Mouse (Mus musculus) hindbrain, embryonic 15.5 days (tissue): ENCODE results near the gene Fbxo33. TPM values are rescaled to one million over a fixed set of nuclear protein-coding genes. Genes with fewer than 3 reads are reported as not detected.
A peak's percentile ranks its signal among the peaks of the same experiment; 100 is the strongest.

Source experiments
- ATAC-seq: fragments of 200-750 bp; cut with Nextera tagmentation; 2 replicates; pipeline ENCODE4 v1.8.0; 2017; ENCODE audit warnings: low read depth, moderate number of reproducible peaks, moderate TSS enrichment; ENCODE audit not compliant: low FRiP score
- H3K27ac ChIP-seq: fragments of 300-500 bp; sonication (generic); replicated peaks from 2 replicates; pipeline ENCODE4 v1.5.1; 2015; ENCODE audit warnings: mild to moderate bottlenecking, inconsistent platforms
- H3K27me3 ChIP-seq: fragments of 300-500 bp; sonication (generic); 2 replicates; pipeline ENCODE4 v1.6.1; 2015; ENCODE audit warnings: control low read depth, inconsistent platforms
- H3K36me3 ChIP-seq: fragments of 300-500 bp; sonication (generic); 2 replicates; pipeline ENCODE4 v1.6.1; 2015; ENCODE audit warnings: control low read depth, inconsistent platforms
- H3K4me1 ChIP-seq: fragments of 300-500 bp; sonication (generic); replicated peaks from 2 replicates; pipeline ENCODE4 v1.6.1; 2015; ENCODE audit warnings: control low read depth, inconsistent platforms
- H3K4me2 ChIP-seq: fragments of 300-500 bp; sonication (generic); 2 replicates; pipeline ENCODE4 v1.6.1; 2015; ENCODE audit warnings: moderate library complexity, mild to moderate bottlenecking, inconsistent platforms
- H3K4me3 ChIP-seq: fragments of 300-500 bp; sonication (generic); 2 replicates; pipeline ENCODE4 v1.5.1; 2015; ENCODE audit warnings: mild to moderate bottlenecking, inconsistent platforms
- H3K9ac ChIP-seq: fragments of 300-500 bp; sonication (generic); 2 replicates; pipeline ENCODE4 v1.6.1; 2015; ENCODE audit warnings: inconsistent platforms
- H3K9me3 ChIP-seq: fragments of 300-500 bp; sonication (generic); 2 replicates; pipeline ENCODE4 v1.6.1; 2016; ENCODE audit warnings: control low read depth, inconsistent platforms
- WGBS: fragments of 180-500 bp; shearing (Covaris S2); methylation state at CpG from one replicate; pipeline ENCODE4 v1.1.7; 2015; 5-methylcytosine and 5-hydroxymethylcytosine counted together
- microRNA-seq: library from miRNA; unstranded; fragments of <30 nt; microRNA quantifications from one replicate; pipeline ENCODE4, GENCODE M21; 2016
- polyA plus RNA-seq: library from polyadenylated mRNA; unstranded; fragments of >200 nt; fragmentation: Nextera tagmentation; extraction: Ambion mirVana; gene quantifications from 2 replicates; pipeline ENCODE4 v1.2.1, GENCODE M21; 2015

The Fbxo33 gene
- polyA plus RNA-seq, 1 experiment from 2014 or later, result 8.8 TPM

- no peak overlapping the region for H3K4me3 ChIP-seq
- ATAC-seq, result 0 out of 2 replicates have a peak, but pooled peaks have one; percentile 42
- H3K4me2 ChIP-seq, result no peak overlapping the region
- no peak overlapping the region for H3K27ac ChIP-seq
- no peaks in the 10 kb centered on the region for H3K9me3 ChIP-seq
- H3K36me3 ChIP-seq, result peaks cover 21% of the 10 kb centered on the region
- H3K9ac ChIP-seq, result no peak overlapping the region
- H3K4me1 ChIP-seq, result no peaks in the 10 kb centered on the region
- WGBS, result 88% methylated on average over 9 of the region's 9 CpGs
- no peaks in the 10 kb centered on the region for H3K27me3 ChIP-seq
Observed at GRCm38 (mm10) chr12:59194341-59195003, 25.1 kb downstream of the Fbxo33 start.

GRCm38 (mm10) chr12:59193637-59194036, 25.9 kb downstream of the Fbxo33 start:
- Histone ChIP-seq H3K27ac (no peak overlapping the region), H3K9ac (no peak overlapping the region), H3K4me1 (no peaks in the 10 kb centered on the region), H3K36me3 (peaks cover 20% of the 10 kb centered on the region), H3K4me2 (no peak overlapping the region), H3K9me3 (no peaks in the 10 kb centered on the region), H3K4me3 (no peak overlapping the region), H3K27me3 (no peaks in the 10 kb centered on the region)
- ATAC-seq, result no peak
- WGBS, result 89% methylated on average over 3 of the region's 3 CpGs

- Histone ChIP-seq H3K9ac (no peak overlapping the region), H3K27me3 (no peaks in the 10 kb centered on the region), H3K4me2 (no peak overlapping the region), H3K9me3 (no peaks in the 10 kb centered on the region), H3K36me3 (peaks cover 45% of the 10 kb centered on the region), H3K27ac (no peak overlapping the region), H3K4me1 (no peaks in the 10 kb centered on the region), H3K4me3 (no peak overlapping the region)
- WGBS, result 89% methylated on average over 12 of the region's 12 CpGs
- ATAC-seq, result no peak
Observed at GRCm38 (mm10) chr12:59188086-59188682, 31.3 kb downstream of the Fbxo33 start.

- Histone ChIP-seq H3K9ac (no peak overlapping the region), H3K36me3 (peaks cover 53% of the 10 kb centered on the region), H3K27me3 (no peaks in the 10 kb centered on the region), H3K4me3 (no peak overlapping the region), H3K27ac (no peak overlapping the region), H3K4me2 (no peak overlapping the region), H3K4me1 (no peaks in the 10 kb centered on the region), H3K9me3 (no peaks in the 10 kb centered on the region)
- WGBS, result 85% methylated on average over 3 of the region's 3 CpGs
- 0 out of 2 replicates have a peak, but pooled peaks have one; percentile 11 for ATAC-seq
Observed at GRCm38 (mm10) chr12:59177814-59178213, 41.7 kb downstream of the Fbxo33 start.

GRCm38 (mm10) chr12:59169935-59170334, 49.6 kb downstream of the Fbxo33 start:
- no peak overlapping the region for H3K4me3 ChIP-seq
- no peak overlapping the region for H3K4me2 ChIP-seq
- ATAC-seq, result no peak
- H3K4me1 ChIP-seq, result no peaks in the 10 kb centered on the region
- H3K27ac ChIP-seq, result no peak overlapping the region
- H3K9ac ChIP-seq, result no peak overlapping the region
- 91% methylated on average over 4 of the region's 4 CpGs for WGBS
- H3K27me3 ChIP-seq, result no peaks in the 10 kb centered on the region
- no peaks in the 10 kb centered on the region for H3K9me3 ChIP-seq
- peaks cover 25% of the 10 kb centered on the region for H3K36me3 ChIP-seq

GRCm38 (mm10) chr12:59166557-59166956, 53.0 kb downstream of the Fbxo33 start:
- Histone ChIP-seq H3K9ac (no peak overlapping the region), H3K27me3 (no peaks in the 10 kb centered on the region), H3K9me3 (no peaks in the 10 kb centered on the region), H3K27ac (no peak overlapping the region), H3K4me1 (no peaks in the 10 kb centered on the region), H3K4me3 (no peak overlapping the region), H3K4me2 (no peak overlapping the region), H3K36me3 (peaks cover 36% of the 10 kb centered on the region)
- ATAC-seq, result no peak
- 91% methylated on average over 4 of the region's 4 CpGs for WGBS

GRCm38 (mm10) chr12:59164522-59164921, 55.0 kb downstream of the Fbxo33 start:
- H3K9ac ChIP-seq, result no peak overlapping the region
- no peak overlapping the region for H3K4me3 ChIP-seq
- H3K4me1 ChIP-seq, result no peaks in the 10 kb centered on the region
- peaks cover 39% of the 10 kb centered on the region for H3K36me3 ChIP-seq
- H3K27ac ChIP-seq, result no peak overlapping the region
- ATAC-seq, result no peak
- WGBS, result 95% methylated on average over 6 of the region's 6 CpGs
- no peak overlapping the region for H3K4me2 ChIP-seq
- no peaks in the 10 kb centered on the region for H3K9me3 ChIP-seq
- H3K27me3 ChIP-seq, result no peaks in the 10 kb centered on the region

- Histone ChIP-seq H3K4me3 (no peak overlapping the region), H3K27ac (no peak overlapping the region), H3K4me1 (no peaks in the 10 kb centered on the region), H3K36me3 (peaks cover 47% of the 10 kb centered on the region), H3K9me3 (no peaks in the 10 kb centered on the region), H3K27me3 (no peaks in the 10 kb centered on the region), H3K4me2 (no peak overlapping the region), H3K9ac (no peak overlapping the region)
- 97% methylated on average over 2 of the region's 2 CpGs for WGBS
- no peak for ATAC-seq
Observed at GRCm38 (mm10) chr12:59162797-59163196, 56.7 kb downstream of the Fbxo33 start.

- Histone ChIP-seq H3K4me2 (no peak overlapping the region), H3K4me3 (no peak overlapping the region), H3K9me3 (no peaks in the 10 kb centered on the region), H3K4me1 (no peaks in the 10 kb centered on the region), H3K36me3 (peaks cover 56% of the 10 kb centered on the region), H3K9ac (no peak overlapping the region), H3K27me3 (no peaks in the 10 kb centered on the region), H3K27ac (no peak overlapping the region)
- 55% methylated on average over 2 of the region's 2 CpGs for WGBS
- no peak for ATAC-seq
Observed at GRCm38 (mm10) chr12:59161091-59161490, 58.4 kb downstream of the Fbxo33 start.

Small RNA genes lying within 50 kb of the gene (microRNA-seq; reads per million reads assigned to microRNA genes)
- gene Gm27284, result not detected

Other genes with a start within 250 kb of the Fbxo33 start
- gene Sec23a, start 207.7 kb downstream of the Fbxo33 start, polyA plus RNA-seq, result 96.7 and 101 TPM in 2 replicates
- 15.0 and 15.7 TPM in 2 replicates for gene Gemin2, start 206.3 kb downstream of the Fbxo33 start, polyA plus RNA-seq
- 153 TPM in 2 replicates for gene Trappc6b, start 158.3 kb downstream of the Fbxo33 start, polyA plus RNA-seq
- 77.8 and 96.2 TPM in 2 replicates for gene Pnn, start 152.8 kb downstream of the Fbxo33 start, polyA plus RNA-seq
- 30.4 and 36.5 TPM in 2 replicates for gene Mia2, start 123.9 kb downstream of the Fbxo33 start, polyA plus RNA-seq